Mouse (Mus musculus): ENCODE data around the gene Ptpn12. TPM values are rescaled to one million over a fixed set of nuclear protein-coding genes. Genes with fewer than 3 reads are reported as not detected.

Gene Ptpn12
- polyA plus RNA-seq, 1 experiment from 2014 or later, result 8.8 TPM

- H3K9ac ChIP-seq (ENCODE audit: low read length), result no peak overlapping the region
- ATAC-seq (ENCODE audit: low FRiP score, low TSS enrichment), result no peak
- no peaks in the 10 kb centered on the region for H3K27me3 ChIP-seq (ENCODE audit: control insufficient read depth, insufficient read depth, low read length)
- no peaks in the 10 kb centered on the region for H3K9me3 ChIP-seq (ENCODE audit: control insufficient read depth, low read length)
- H3K4me1 ChIP-seq (replicated peaks; ENCODE audit: control insufficient read depth, insufficient read depth), result no peaks in the 10 kb centered on the region
- DNase-seq (ENCODE audit: low spot score), result no peak
- no peaks in the 10 kb centered on the region for H3K36me3 ChIP-seq (ENCODE audit: control insufficient read depth, insufficient read depth, low read length)
- TF ChIP-seq CTCF (IDR thresholded peaks at IDR 0.05; ENCODE audit: low read depth), result no peak
- no peak for TF ChIP-seq EP300 (optimal IDR thresholded peaks at IDR 0.05)
- no peak overlapping the region for H3K27ac ChIP-seq (replicated peaks)
- H3K4me2 ChIP-seq (replicated peaks; ENCODE audit: low read depth), result no peak overlapping the region
- H3K4me3 ChIP-seq (ENCODE audit: low read depth, low read length), result no peak overlapping the region
- WGBS, result 90% methylated on average over 4 of the region's 4 CpGs
These were observed 8.6 kb downstream of the Ptpn12 start for GRCm38 (mm10) chr5:21047114-21047513.

DNA sequence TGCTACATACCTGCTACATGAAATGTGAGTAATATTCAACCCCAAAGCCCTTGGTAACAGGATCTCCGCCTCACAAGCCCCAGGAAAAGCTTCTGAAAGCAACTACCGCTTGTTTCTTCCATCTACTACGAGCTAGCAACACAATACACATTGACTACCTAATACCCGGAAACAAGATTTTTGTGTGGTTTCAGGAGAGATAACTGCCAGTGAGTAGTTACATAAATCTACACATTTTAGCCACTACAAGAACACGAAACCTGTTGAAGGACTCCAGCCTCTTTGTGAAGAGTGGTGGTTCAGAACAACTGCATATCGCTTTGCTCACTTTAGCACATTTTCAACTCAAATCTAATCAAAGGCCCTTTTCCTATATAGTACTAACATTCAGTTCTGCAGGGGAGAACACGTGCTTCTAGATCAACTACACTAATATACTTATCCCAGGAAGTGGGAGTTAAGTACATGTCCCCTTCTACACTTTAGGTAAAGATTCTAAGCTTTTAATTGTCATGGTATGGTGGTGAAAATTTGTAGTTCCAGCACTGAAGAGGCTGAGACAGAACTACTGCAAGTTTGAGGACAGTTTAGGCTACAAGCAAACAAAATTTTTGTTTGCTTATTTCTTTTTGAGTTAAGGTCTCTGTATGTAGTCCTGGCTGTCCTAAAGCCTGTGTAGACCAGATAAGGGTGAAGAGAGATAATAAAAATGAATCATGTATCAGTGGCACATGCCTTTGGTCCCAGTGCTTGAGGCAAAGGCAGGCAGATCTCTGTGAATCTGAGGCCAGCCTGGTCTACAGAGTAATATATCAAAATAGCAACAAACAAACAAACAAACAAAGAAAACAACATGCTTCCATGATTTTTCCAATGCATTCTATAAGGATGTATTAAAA is 9.3 kb downstream of the Ptpn12 start:
- Histone ChIP-seq H3K4me3 (ENCODE audit: low read depth, low read length) (no peak overlapping the region), H3K4me1 (replicated peaks; ENCODE audit: control insufficient read depth, insufficient read depth) (no peaks in the 10 kb centered on the region)
- ATAC-seq (ENCODE audit: low FRiP score, low TSS enrichment), result no peak

GRCm38 (mm10) chr5:21045462-21045861 is 10.2 kb downstream of the Ptpn12 start:
- Histone ChIP-seq H3K27ac (replicated peaks) (no peak overlapping the region), H3K4me1 (replicated peaks; ENCODE audit: control insufficient read depth, insufficient read depth) (no peaks in the 10 kb centered on the region), H3K36me3 (ENCODE audit: control insufficient read depth, insufficient read depth, low read length) (no peaks in the 10 kb centered on the region), H3K9ac (ENCODE audit: low read length) (no peak overlapping the region), H3K4me2 (replicated peaks; ENCODE audit: low read depth) (no peak overlapping the region), H3K27me3 (ENCODE audit: control insufficient read depth, insufficient read depth, low read length) (no peaks in the 10 kb centered on the region), H3K9me3 (ENCODE audit: control insufficient read depth, low read length) (no peaks in the 10 kb centered on the region), H3K4me3 (ENCODE audit: low read depth, low read length) (no peak overlapping the region)
- WGBS, result 80% methylated on average over 2 of the region's 2 CpGs
- no peak for TF ChIP-seq EP300 (optimal IDR thresholded peaks at IDR 0.05)
- no peak for TF ChIP-seq CTCF (IDR thresholded peaks at IDR 0.05; ENCODE audit: low read depth)
- ATAC-seq (ENCODE audit: low FRiP score, low TSS enrichment), result no peak
- DNase-seq (ENCODE audit: low spot score), result no peak

More for the DNA sequence above, 9.3 kb downstream of the Ptpn12 start:
- H3K36me3 ChIP-seq (ENCODE audit: control insufficient read depth, insufficient read depth, low read length), result no peaks in the 10 kb centered on the region
- no peaks in the 10 kb centered on the region for H3K27me3 ChIP-seq (ENCODE audit: control insufficient read depth, insufficient read depth, low read length)
- WGBS, result 80% methylated on average over 7 of the region's 7 CpGs
- TF ChIP-seq EP300 (optimal IDR thresholded peaks at IDR 0.05) (no peak), CTCF (IDR thresholded peaks at IDR 0.05; ENCODE audit: low read depth) (no peak)
- DNase-seq (ENCODE audit: low spot score), result no peak
- no peak overlapping the region for H3K9ac ChIP-seq (ENCODE audit: low read length)
- H3K4me2 ChIP-seq (replicated peaks; ENCODE audit: low read depth), result no peak overlapping the region
- no peak overlapping the region for H3K27ac ChIP-seq (replicated peaks)
- H3K9me3 ChIP-seq (ENCODE audit: control insufficient read depth, low read length), result no peaks in the 10 kb centered on the region

DNA sequence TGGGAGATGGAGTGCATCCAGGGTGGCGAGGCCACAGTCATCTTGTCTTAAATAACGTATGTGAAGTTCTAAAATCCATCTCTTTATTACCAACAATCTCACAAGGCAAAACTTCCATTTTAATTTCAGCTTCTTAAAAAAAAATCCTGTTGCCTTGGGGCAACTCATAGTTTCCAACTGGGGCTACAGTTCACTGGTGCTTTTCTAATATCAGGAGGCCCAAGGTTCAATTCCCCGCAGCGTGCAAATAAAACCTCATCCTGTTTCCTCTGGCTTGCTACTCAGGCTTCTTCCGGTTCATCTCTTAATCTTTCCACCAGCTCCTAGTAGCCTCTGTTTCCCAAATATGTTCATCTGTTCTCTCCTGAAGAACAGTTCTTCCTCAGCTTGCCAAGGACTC is 17.6 kb downstream of the Ptpn12 start:
- TF ChIP-seq EP300 (optimal IDR thresholded peaks at IDR 0.05) (no peak), CTCF (IDR thresholded peaks at IDR 0.05; ENCODE audit: low read depth) (no peak)
- ATAC-seq (ENCODE audit: low FRiP score, low TSS enrichment), result no peak
- H3K36me3 ChIP-seq (ENCODE audit: control insufficient read depth, insufficient read depth, low read length), result no peaks in the 10 kb centered on the region
- no peak overlapping the region for H3K9ac ChIP-seq (ENCODE audit: low read length)
- H3K4me1 ChIP-seq (replicated peaks; ENCODE audit: control insufficient read depth, insufficient read depth), result no peaks in the 10 kb centered on the region
- DNase-seq (ENCODE audit: low spot score), result no peak
- no peak overlapping the region for H3K27ac ChIP-seq (replicated peaks)
- no peak overlapping the region for H3K4me2 ChIP-seq (replicated peaks; ENCODE audit: low read depth)
- H3K4me3 ChIP-seq (ENCODE audit: low read depth, low read length), result no peak overlapping the region
- no peaks in the 10 kb centered on the region for H3K27me3 ChIP-seq (ENCODE audit: control insufficient read depth, insufficient read depth, low read length)
- 83% methylated on average over 5 of the region's 5 CpGs for WGBS
- no peaks in the 10 kb centered on the region for H3K9me3 ChIP-seq (ENCODE audit: control insufficient read depth, low read length)

- Histone ChIP-seq H3K4me3 (ENCODE audit: low read depth, low read length) (no peak overlapping the region), H3K4me1 (replicated peaks; ENCODE audit: control insufficient read depth, insufficient read depth) (no peaks in the 10 kb centered on the region), H3K9me3 (ENCODE audit: control insufficient read depth, low read length) (no peaks in the 10 kb centered on the region), H3K9ac (ENCODE audit: low read length) (no peak overlapping the region), H3K36me3 (ENCODE audit: control insufficient read depth, insufficient read depth, low read length) (no peaks in the 10 kb centered on the region), H3K4me2 (replicated peaks; ENCODE audit: low read depth) (no peak overlapping the region), H3K27me3 (ENCODE audit: control insufficient read depth, insufficient read depth, low read length) (no peaks in the 10 kb centered on the region), H3K27ac (replicated peaks) (no peak overlapping the region)
- TF ChIP-seq CTCF (IDR thresholded peaks at IDR 0.05; ENCODE audit: low read depth), result no peak
- no peak for TF ChIP-seq EP300 (optimal IDR thresholded peaks at IDR 0.05)
- no peak for DNase-seq (ENCODE audit: low spot score)
- WGBS, result 62% methylated on average over 7 of the region's 7 CpGs
- no peak for ATAC-seq (ENCODE audit: low FRiP score, low TSS enrichment)
These were observed 19.8 kb downstream of the Ptpn12 start for GRCm38 (mm10) chr5:21035689-21036480.

Data from stomach, postnatal 0 days (tissue).